Mouse (Mus musculus): ENCODE data around the gene Atg16l1. TPM values are rescaled to one million over a fixed set of nuclear protein-coding genes. Genes with fewer than 3 reads are reported as not detected.
A peak's percentile ranks its signal among the peaks of the same experiment; 100 is the strongest.

The Atg16l1 gene
- polyA plus RNA-seq, 1 experiment, result 18.7 TPM

DNA sequence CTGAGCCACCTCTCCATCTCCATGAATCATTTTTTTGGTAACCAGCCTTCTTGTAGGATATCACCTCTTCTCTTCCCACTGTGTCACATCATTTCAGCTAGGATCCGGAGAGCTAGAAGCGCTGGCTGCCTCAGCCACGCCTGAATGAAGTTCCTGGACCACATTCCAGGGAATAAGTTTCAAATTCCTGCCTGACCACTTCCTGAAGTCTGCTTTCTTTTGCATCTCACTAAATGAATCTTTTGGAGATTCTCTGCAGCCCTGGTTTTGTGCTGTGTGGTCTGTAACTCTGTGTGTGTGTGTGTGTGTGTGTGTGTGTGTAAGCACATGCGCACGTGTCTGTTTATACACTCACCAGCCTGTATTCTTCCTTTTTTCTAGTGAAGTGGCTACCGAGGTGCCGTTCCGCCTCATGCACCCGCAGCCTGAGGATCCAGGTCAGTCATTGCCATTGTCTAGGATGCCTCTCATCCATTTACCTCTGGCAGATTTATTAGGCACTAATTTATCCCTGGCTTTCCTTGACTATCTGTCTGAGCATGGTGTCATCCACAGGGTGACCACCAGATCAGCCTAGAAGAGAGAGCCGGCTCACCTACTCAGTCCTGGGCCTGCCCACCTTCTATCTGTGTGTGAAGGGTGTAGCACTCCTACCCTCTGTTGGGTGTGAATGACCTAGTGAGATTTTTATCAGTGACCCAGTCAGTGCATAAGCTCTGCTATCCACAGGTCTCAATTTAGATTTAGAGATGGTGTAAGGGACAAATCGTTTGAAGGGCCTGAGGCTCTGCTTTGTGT is 84.9 kb downstream of the Atg16l1 start:
- Histone ChIP-seq H3K4me1 (ENCODE audit: control insufficient read depth, insufficient read depth, insufficient read length) (peaks cover 6% of the 10 kb centered on the region; the same call in 1 of the 2 replicates), H3K27me3 (ENCODE audit: control insufficient read depth, insufficient read depth, low read length) (no peaks in the 10 kb centered on the region)
- no peak for TF ChIP-seq POLR2A (IDR thresholded peaks at IDR 0.05; ENCODE audit: low read depth, low read length)
- TF ChIP-seq CTCF (IDR thresholded peaks at IDR 0.05; ENCODE audit: extremely low read depth, insufficient read depth, insufficient read length, insufficient replicate concordance), result no peak

More for the DNA sequence above, 84.9 kb downstream of the Atg16l1 start:
- no peak for DNase-seq (ENCODE audit: low read depth in 1 of 2, low spot score in 2 of 2)
- Histone ChIP-seq H3K27ac (ENCODE audit: insufficient read depth, low read length) (peak overlapping the region; percentile 12; the same call in 1 of the 2 replicates), H3K4me3 (ENCODE audit: extremely low read depth, insufficient read depth, insufficient read length) (no peak overlapping the region), H3K36me3 (ENCODE audit: control insufficient read depth, insufficient read depth, low read length) (no peaks in the 10 kb centered on the region)
- WGBS, result 68% methylated on average over 11 of the region's 11 CpGs

Other genes starting within 250 kb of the Atg16l1 start
- 0.29 and 0.33 TPM in 2 replicates for gene Neu2, start 246.0 kb upstream of the Atg16l1 start, polyA plus RNA-seq (2012; rRNA removed)
- 0.09 and 0.22 TPM in 2 replicates for gene Ngef, start 182.0 kb upstream of the Atg16l1 start, polyA plus RNA-seq (2012; rRNA removed)
- 204 and 282 TPM in 2 replicates for gene Inpp5d, start 135.6 kb upstream of the Atg16l1 start, polyA plus RNA-seq (2012; rRNA removed)
- gene Sag, start 47.8 kb downstream of the Atg16l1 start, polyA plus RNA-seq (2012; rRNA removed), result 0.22 and 0.57 TPM in 2 replicates
- gene Dgkd, start 97.4 kb downstream of the Atg16l1 start, polyA plus RNA-seq (2012; rRNA removed), result 62.4 and 69.4 TPM in 2 replicates